Mouse (Mus musculus) erythroblast, embryonic 14.5 days (primary cell): ENCODE results near the gene Mkrn3.

Experiments
- GATA1 ChIP-seq: IDR thresholded peaks from 2 replicates; pipeline ENCODE4 v1.6.1; 2012; ENCODE audit warnings: low read length, inconsistent platforms, mixed read lengths
- TAL1 ChIP-seq: IDR thresholded peaks from 3 replicates; pipeline ENCODE4 v1.6.1; 2012; ENCODE audit warnings: low read length, inconsistent platforms, mixed read lengths

DNA sequence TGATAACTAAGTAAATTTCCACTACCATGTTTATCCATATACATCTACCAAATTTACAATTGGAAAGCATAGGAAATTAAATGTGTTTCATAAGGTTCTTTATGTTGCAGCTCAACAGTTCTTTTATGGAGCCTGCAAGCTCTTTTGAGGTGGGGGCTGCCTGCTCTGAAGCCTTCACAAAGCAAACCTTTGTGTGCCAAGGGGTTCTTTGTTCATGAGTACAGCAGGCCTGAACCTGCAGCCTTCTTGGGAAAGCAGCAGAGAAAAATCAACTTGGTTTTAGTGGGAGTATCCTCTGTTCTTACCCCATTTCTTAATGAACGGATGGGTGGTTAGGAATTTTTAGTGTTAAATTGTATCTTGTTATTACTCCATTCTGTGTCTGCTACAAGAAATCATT lies 4.7 kb downstream of the Mkrn3 start:
- no peak for TF ChIP-seq TAL1
- TF ChIP-seq GATA1: no peak
